Mouse (Mus musculus) ovary, postnatal 10 days (tissue): Measurements from ENCODE around the gene Pou2f3.
"Not testable (repeated sequence)": the region's sequence is repeated elsewhere in the genome, so short reads cannot be mapped to it uniquely, and the experiment has no call there.

Experiments
- DNase-seq: peaks from one replicate; pipeline ENCODE4 v3.0.0; 2022; ENCODE audit warnings: low spot score

Pou2f3 gene

GRCm38 (mm10) chr9:43166346-43166745, 43.8 kb downstream of the Pou2f3 start:
- no peak for DNase-seq

GRCm38 (mm10) chr9:43155960-43156359, 54.2 kb downstream of the Pou2f3 start:
- no peak for DNase-seq

- DNase-seq = no peak
These were observed 58.4 kb downstream of the Pou2f3 start for GRCm38 (mm10) chr9:43151779-43152178.

GRCm38 (mm10) chr9:43150957-43151356, 59.2 kb downstream of the Pou2f3 start:
- no peak for DNase-seq

- no peak for DNase-seq
These were observed 60.1 kb downstream of the Pou2f3 start for GRCm38 (mm10) chr9:43150075-43150474.

- no peak for DNase-seq
These were observed 60.7 kb downstream of the Pou2f3 start for GRCm38 (mm10) chr9:43149498-43149897.

GRCm38 (mm10) chr9:43145196-43145595, 65.0 kb downstream of the Pou2f3 start:
- DNase-seq = no peak

- no peak for DNase-seq
These were observed 65.9 kb downstream of the Pou2f3 start for GRCm38 (mm10) chr9:43144206-43144810.

- peak; percentile 35 for DNase-seq
These were observed 68.3 kb downstream of the Pou2f3 start for GRCm38 (mm10) chr9:43141839-43142238.

GRCm38 (mm10) chr9:43133525-43133924, 76.6 kb downstream of the Pou2f3 start:
- DNase-seq = no peak

GRCm38 (mm10) chr9:43132380-43132779, 77.8 kb downstream of the Pou2f3 start:
- DNase-seq = no peak

- no peak for DNase-seq
These were observed 78.2 kb downstream of the Pou2f3 start for GRCm38 (mm10) chr9:43131940-43132339.

GRCm38 (mm10) chr9:43130684-43131083, 79.5 kb downstream of the Pou2f3 start:
- no peak for DNase-seq

GRCm38 (mm10) chr9:43127101-43127787, 82.9 kb downstream of the Pou2f3 start:
- no peak for DNase-seq

GRCm38 (mm10) chr9:43122379-43122778, 87.8 kb downstream of the Pou2f3 start:
- DNase-seq = no peak

- not testable (repeated sequence) for DNase-seq
These were observed 88.2 kb downstream of the Pou2f3 start for GRCm38 (mm10) chr9:43121948-43122347.

GRCm38 (mm10) chr9:43116997-43117336, 93.2 kb downstream of the Pou2f3 start:
- no peak for DNase-seq

GRCm38 (mm10) chr9:43116134-43116996, 93.8 kb downstream of the Pou2f3 start, which contains the start of gene Tmem136:
Gene Tmem136 (minus strand): TSS chr9:43116570.
- DNase-seq = no peak

- no peak for DNase-seq
These were observed 94.6 kb downstream of the Pou2f3 start for GRCm38 (mm10) chr9:43115431-43116133.

GRCm38 (mm10) chr9:43114833-43115232, 95.3 kb downstream of the Pou2f3 start:
- DNase-seq = no peak

- no peak for DNase-seq
These were observed 99.7 kb downstream of the Pou2f3 start for GRCm38 (mm10) chr9:43110286-43110980.

GRCm38 (mm10) chr9:43109125-43109524, 101.0 kb downstream of the Pou2f3 start:
- DNase-seq = no peak
